Mouse (Mus musculus) Muller cell, postnatal 12 days (primary cell): ENCODE data around the gene B3gnt5.
"Not testable (repeated sequence)": the region's sequence is repeated elsewhere in the genome, so short reads cannot be mapped to it uniquely, and the experiment has no call there.

Experiments
- DNase-seq: peaks from one replicate; pipeline ENCODE4 v3.0.0-alpha.2; 2015; ENCODE audit errors: inconsistent ontology term

The B3gnt5 gene

GRCm38 (mm10) chr16:19760074-19760473 lies at the start of gene B3gnt5:
Gene B3gnt5, plus strand, starts transcription at chr16:19760208.
- peak; percentile 62 for DNase-seq

- no peak for DNase-seq
These were observed 39.0 kb upstream of the B3gnt5 start for GRCm38 (mm10) chr16:19720959-19721358.

- DNase-seq: not testable (repeated sequence)
These were observed 35.9 kb upstream of the B3gnt5 start for GRCm38 (mm10) chr16:19724139-19724538.

GRCm38 (mm10) chr16:19732896-19733295 lies 27.1 kb upstream of the B3gnt5 start:
- no peak for DNase-seq

- peak; percentile 56 for DNase-seq
These were observed 793 bp downstream of the B3gnt5 start for GRCm38 (mm10) chr16:19760505-19761496.

GRCm38 (mm10) chr16:19761691-19762090 lies 1.7 kb downstream of the B3gnt5 start:
- no peak for DNase-seq

- DNase-seq: no peak
These were observed 6.1 kb downstream of the B3gnt5 start for GRCm38 (mm10) chr16:19766107-19766506.

- no peak for DNase-seq
These were observed 8.0 kb downstream of the B3gnt5 start for GRCm38 (mm10) chr16:19768046-19768445.

- DNase-seq: no peak
These were observed 12.0 kb downstream of the B3gnt5 start for GRCm38 (mm10) chr16:19772013-19772412.

GRCm38 (mm10) chr16:19786386-19787090 lies 26.5 kb downstream of the B3gnt5 start:
- peak; percentile 95 for DNase-seq

- DNase-seq: no peak
These were observed 29.9 kb downstream of the B3gnt5 start for GRCm38 (mm10) chr16:19789914-19790313.

- DNase-seq: no peak
These were observed 58.8 kb downstream of the B3gnt5 start for GRCm38 (mm10) chr16:19818801-19819200.
